Mouse (Mus musculus): ENCODE measurements around the gene Arpc4. TPM values are rescaled to one million over a fixed set of nuclear protein-coding genes. Genes with fewer than 3 reads are reported as not detected.

Arpc4 gene
- 339 TPM for polyA plus RNA-seq (2017; shearing (Covaris generic))

GRCm38 (mm10) chr6:113377496-113378385 lies at the start of gene Arpc4, which contains the start of gene Tada3:
TSS of gene Arpc4 (plus strand) at chr6:113378115.
TSS of gene Tada3 (minus strand) at chr6:113377883.

GRCm38 (mm10) chr6:113343177-113344092 lies 34.5 kb upstream of the Arpc4 start, which contains the start of gene Camk1:
TSS of gene Camk1 (minus strand) at chr6:113343984.

GRCm38 (mm10) chr6:113388960-113389359 lies 11.0 kb downstream of the Arpc4 start, which contains the start of gene Ttll3:
TSS of gene Ttll3 (plus strand) at chr6:113389260.

GRCm38 (mm10) chr6:113419199-113419587 lies 41.3 kb downstream of the Arpc4 start, which contains the start of gene Rpusd3:
TSS of gene Rpusd3 (minus strand) at chr6:113419340.

GRCm38 (mm10) chr6:113435664-113436205 lies 57.8 kb downstream of the Arpc4 start, which contains the start of gene Cidec:
TSS of gene Cidec (minus strand) at chr6:113435760.

Other genes starting within 250 kb of the Arpc4 start
- 0.67 TPM for gene Lhfpl4, start 182.7 kb upstream of the Arpc4 start, polyA plus RNA-seq (2017; shearing (Covaris generic))
- gene Mtmr14, start 140.3 kb upstream of the Arpc4 start, polyA plus RNA-seq (2017; shearing (Covaris generic)), result 50.6 TPM
- not detected for gene Cpne9, start 95.8 kb upstream of the Arpc4 start, polyA plus RNA-seq (2017; shearing (Covaris generic))
- 74.5 TPM for gene Brpf1, start 71.0 kb upstream of the Arpc4 start, polyA plus RNA-seq (2017; shearing (Covaris generic))
- gene Ogg1, start 51.1 kb upstream of the Arpc4 start, polyA plus RNA-seq (2017; shearing (Covaris generic)), result 5.3 TPM
- 0.58 TPM for gene Camk1, start 34.1 kb upstream of the Arpc4 start, polyA plus RNA-seq (2017; shearing (Covaris generic))
- gene Tada3, start 232 bp upstream of the Arpc4 start, polyA plus RNA-seq (2017; shearing (Covaris generic)), result 29.0 TPM
- gene Ttll3, start 11.1 kb downstream of the Arpc4 start, polyA plus RNA-seq (2017; shearing (Covaris generic)), result 16.4 TPM
- gene Rpusd3, start 41.2 kb downstream of the Arpc4 start, polyA plus RNA-seq (2017; shearing (Covaris generic)), result 12.5 TPM
- not detected for gene Cidec, start 57.6 kb downstream of the Arpc4 start, polyA plus RNA-seq (2017; shearing (Covaris generic))
- gene Jagn1, start 64.5 kb downstream of the Arpc4 start, polyA plus RNA-seq (2017; shearing (Covaris generic)), result 21.2 TPM
- gene Il17re, start 80.4 kb downstream of the Arpc4 start, polyA plus RNA-seq (2017; shearing (Covaris generic)), result 0.21 TPM
- gene Il17rc, start 93.3 kb downstream of the Arpc4 start, polyA plus RNA-seq (2017; shearing (Covaris generic)), result 0.32 TPM
- 9.0 TPM for gene Creld1, start 105.2 kb downstream of the Arpc4 start, polyA plus RNA-seq (2017; shearing (Covaris generic))
- 0.24 TPM for gene Prrt3, start 123.8 kb downstream of the Arpc4 start, polyA plus RNA-seq (2017; shearing (Covaris generic))
- 103 TPM for gene Emc3, start 153.5 kb downstream of the Arpc4 start, polyA plus RNA-seq (2017; shearing (Covaris generic))
- 1.2 TPM for gene Fancd2, start 153.6 kb downstream of the Arpc4 start, polyA plus RNA-seq (2017; shearing (Covaris generic))
- not detected for gene Fancd2os, start 222.6 kb downstream of the Arpc4 start, polyA plus RNA-seq (2017; shearing (Covaris generic))
- gene Brk1, start 226.7 kb downstream of the Arpc4 start, polyA plus RNA-seq (2017; shearing (Covaris generic)), result 147 TPM
- 27.7 TPM for gene Vhl, start 245.8 kb downstream of the Arpc4 start, polyA plus RNA-seq (2017; shearing (Covaris generic))